Mouse (Mus musculus) olfactory bulb, adult 2 months (tissue): ENCODE measurements around the gene Ybx2.

Experiments
- CTCF ChIP-seq: fragments of 200-500 bp; IDR thresholded peaks from 2 replicates; pipeline ENCODE4 v1.5.1; 2012; ENCODE audit warnings: low read depth, mild to moderate bottlenecking, low read length, moderate library complexity; ENCODE audit not compliant: insufficient read depth
- POLR2A ChIP-seq: fragments of 200-500 bp; IDR thresholded peaks from 2 replicates; pipeline ENCODE4 v1.6.1; 2012; ENCODE audit warnings: mild to moderate bottlenecking, low read depth, low read length, moderate library complexity; ENCODE audit not compliant: insufficient read depth

DNA sequence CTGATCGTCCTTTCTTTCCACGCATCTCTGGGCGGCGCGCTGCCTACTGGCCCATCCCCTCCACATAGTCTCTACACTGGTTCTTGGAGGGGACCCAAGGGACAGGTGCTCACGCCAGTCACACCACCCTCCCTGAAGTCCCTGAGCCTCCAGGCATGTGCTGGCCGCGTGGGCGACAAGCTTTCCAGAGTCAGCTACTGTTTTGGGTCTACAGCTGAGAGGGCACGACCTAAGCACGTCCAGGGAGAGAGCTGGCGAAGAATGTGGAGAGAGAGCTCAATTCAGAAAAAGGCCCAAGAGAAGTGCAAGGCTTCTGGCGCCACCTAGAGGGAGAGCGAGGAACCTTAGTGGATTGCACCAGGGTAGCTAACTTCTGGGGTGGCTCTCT, 13.2 kb downstream of the Ybx2 start:
- peak; percentile 50 for TF ChIP-seq CTCF
- no peak for TF ChIP-seq POLR2A
